Mouse (Mus musculus) right cerebral cortex, postnatal 4 days (tissue): ENCODE measurements at regions not wholly inside any gene's neighbourhood (a gene's known extent, or its start where the extent isn't known, plus 50 kb on each side); places are given as distances from the start of the nearest gene placed in this dataset.
A peak's percentile ranks its signal among the peaks of the same experiment; 100 is the strongest.

Experiments used
- DNase-seq: peaks from one replicate; pipeline ENCODE4 v3.0.0-alpha.2; 2022

DNA sequence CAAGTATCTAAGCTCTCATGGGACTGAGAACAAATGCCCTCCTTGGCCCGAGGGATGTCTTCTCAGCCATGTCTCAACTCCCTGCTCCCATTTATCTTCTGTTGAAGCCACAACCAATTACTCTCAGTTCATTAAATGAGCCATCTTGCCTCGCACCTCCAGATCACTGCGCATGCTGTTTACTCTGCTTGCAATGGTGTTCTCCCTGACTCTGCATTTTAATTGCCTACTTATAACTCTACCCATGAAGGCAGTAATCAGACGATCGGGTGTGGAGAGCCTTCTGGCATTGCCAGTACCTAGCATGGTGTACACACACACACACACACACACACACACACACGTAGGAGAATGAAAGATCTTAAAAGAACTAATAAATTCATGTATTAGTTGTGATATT lies 306.1 kb upstream of the Myt1l start:
- no peak for DNase-seq

DNA sequence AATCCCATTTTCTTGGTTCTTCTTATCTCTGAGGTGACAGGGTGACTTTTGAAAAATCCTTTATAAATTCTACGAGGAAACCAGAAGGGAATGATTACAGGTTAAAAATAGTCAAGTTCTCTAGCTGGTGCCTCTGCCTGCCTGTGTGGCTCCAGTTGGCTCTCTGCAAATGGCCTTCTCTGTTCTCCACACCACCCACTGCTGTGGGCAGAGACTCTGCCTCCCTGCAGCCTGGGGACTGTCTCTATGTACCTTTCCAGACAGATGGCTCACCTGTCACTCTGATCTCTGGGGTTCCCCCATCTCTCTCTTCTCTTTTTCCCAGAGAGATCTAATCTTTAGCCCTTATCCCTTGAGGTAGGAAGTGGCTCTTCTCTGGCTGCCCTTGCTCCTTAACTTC lies 302.2 kb upstream of the Myt1l start:
- DNase-seq = no peak

DNA sequence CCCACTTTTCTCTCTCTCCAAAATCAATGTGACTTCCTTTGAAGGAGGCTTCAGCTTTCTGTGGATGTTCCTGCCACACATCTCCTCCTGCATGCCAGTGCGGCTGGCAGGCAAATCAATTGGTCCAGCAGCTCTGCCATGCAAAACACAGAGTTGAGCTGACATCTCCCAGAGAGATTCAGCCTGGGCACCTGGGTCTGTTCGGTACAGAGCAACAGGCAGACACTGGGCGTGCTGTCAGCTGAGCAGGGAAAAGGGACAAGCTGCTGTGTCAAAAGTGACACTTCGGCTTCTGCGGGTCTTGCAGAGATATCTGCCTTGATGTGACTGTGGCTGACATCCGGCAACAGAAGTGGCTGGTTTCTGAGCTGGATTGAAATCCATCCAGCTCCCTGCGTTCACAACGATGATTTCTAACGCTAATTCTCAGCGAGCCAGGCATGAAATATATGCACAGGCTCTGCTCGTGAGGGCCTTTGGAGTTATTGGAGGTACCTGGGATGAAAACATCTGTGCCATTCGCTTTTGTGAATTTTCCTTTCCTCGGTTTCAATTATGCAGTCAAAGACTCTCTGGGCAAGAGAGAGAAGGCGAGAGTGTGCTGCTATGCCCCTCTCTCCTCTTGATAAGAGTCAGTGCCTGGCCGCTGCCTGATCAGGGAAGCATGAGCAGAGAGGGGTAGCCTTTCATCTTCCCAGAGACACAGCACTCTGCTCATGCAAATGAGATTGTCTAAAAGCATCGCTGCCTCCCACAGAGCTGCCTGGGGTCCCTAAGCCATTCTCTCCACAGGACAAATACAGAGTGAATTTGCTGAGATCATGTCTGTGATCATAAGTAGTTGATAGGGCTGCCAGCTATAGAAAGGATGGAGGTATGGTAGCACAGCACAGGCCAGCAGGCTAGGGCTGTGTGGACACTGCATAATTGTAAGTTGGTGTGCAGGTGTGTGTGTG lies 295.4 kb upstream of the Myt1l start:
- no peak for DNase-seq

DNA sequence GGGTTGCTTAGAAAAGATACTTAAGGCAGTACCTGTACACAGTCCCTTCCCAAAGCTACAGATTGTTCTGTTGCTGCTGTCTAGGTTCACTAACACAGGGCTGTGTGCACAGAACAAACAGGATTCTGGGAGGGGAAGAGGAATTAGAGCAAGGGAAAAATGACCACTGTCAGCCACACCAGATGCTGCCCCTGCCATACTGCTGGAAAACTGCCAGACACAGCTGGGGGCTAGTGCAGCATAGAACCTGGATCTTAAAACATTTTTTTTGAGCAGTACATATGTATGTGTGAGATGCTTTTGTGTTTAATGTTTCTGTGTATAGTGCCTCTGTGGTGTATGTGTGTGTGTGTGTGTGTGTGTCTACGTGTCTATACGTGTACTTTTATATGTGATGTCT lies 291.7 kb upstream of the Myt1l start:
- DNase-seq = no peak

DNA sequence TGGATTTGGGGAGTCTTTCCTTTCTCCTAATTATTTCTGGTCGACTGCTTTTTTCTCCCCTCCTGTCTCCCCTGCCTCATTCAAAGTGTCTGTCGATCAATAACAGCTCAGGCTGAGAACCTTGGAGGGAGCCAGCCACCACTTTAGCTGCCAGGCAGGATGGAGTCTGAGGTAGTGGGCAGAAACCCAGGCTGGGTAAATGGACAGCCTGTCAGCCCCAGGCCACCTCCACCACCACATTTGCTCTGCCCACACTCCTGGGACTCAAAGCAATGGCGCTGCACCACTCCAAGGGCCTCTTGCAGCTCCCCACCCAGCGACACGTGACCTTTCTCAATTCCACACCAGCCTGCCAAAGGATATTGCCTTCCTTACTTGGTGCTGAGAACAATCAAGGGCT lies 290.7 kb upstream of the Myt1l start:
- no peak for DNase-seq

DNA sequence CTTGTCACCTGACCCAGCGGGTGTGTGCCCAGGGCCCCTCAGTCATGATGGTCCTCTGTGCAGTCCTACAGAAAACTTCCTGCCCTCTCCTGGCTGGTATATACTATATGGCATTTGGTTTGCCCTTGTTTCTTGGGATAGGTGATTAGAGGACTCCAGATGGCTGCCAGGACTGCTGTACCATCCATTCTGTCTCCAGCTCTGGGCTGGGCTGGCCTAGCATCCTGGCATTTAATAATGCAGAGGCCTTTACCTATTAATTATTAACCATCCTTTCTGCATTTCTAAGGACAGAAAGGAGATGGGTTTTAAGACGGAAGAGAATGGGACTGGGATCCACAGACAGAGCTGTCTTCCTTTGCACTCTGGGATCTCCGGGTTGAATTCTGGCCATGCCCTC lies 288.7 kb upstream of the Myt1l start:
- no peak for DNase-seq

DNA sequence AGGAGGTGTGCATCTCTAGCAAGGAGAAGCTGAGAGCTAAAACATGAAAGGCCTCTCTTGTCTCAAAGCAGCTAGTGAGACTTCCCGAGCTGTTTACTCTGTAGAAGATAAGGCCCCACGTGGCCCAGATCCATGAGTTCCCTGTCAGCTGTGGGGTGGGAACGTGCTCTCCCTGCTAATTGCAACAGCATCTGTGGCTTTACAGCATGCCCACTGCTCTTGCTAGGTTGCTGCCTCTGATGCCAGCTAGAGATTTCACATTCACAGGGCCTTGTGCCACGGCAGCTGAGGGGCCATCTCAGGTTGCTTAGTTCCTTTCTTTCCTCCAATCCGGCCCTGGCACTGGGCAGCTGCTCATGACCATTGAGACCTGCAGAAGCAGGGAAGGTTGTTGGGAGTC lies 288.2 kb upstream of the Myt1l start:
- DNase-seq = peak; percentile 54

DNA sequence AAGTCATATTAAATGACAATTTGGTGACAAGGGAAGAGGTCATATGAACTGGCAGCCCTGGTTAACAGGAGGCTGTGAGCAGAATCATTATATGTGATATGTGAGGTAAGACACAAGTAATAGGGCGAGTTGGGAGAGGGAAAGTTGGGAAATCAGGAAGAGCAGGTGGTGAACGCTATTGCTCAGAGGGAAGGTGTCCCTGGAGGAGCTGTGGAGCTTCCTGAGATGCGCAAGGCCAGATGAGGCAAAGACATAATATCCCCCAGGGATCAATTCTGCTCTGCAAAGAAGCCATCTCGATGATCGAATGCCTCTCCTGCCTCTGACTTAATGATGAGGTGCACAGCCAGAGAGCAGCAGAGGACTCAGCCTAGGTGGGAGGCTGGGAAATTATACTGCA lies 285.1 kb upstream of the Myt1l start:
- DNase-seq = no peak

DNA sequence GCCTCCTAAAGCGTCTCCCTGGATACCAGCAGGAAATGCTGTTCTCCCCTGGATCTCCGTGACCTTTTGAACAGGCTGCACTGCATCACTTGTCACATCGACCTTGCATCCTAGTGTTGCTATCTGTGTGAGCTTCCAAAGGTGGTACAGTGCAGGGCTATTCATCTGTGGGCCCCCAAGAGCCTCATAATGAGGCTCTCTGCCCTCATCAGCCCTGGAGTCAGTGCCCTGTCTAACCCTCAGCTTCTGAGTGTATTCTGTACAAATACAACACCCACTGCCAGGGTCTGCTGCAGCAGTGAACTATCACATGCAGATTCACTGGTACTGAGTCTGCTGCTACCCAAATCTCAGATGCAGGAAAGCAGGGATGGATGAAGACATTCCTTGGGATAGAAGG lies 282.1 kb upstream of the Myt1l start:
- DNase-seq = no peak

DNA sequence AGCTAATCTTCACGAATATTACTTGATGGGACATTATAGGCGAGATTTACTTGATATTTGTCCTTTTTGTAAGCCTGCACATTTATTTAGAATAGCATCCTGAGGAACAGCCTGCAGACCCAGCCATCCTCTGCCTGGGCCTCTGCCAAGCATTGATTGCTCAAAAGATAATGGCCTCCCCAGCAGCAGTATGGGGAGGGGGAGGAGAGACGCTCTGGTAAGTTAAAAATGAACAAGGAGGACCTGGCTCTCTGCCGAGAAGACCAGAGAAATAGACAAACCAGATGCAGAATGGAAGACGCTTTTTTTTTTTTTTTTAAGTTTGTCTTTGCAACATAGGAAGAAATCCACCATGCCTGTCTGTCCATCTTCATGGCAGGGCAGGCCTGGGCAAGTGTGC lies 280.8 kb upstream of the Myt1l start:
- DNase-seq = peak; percentile 62

DNA sequence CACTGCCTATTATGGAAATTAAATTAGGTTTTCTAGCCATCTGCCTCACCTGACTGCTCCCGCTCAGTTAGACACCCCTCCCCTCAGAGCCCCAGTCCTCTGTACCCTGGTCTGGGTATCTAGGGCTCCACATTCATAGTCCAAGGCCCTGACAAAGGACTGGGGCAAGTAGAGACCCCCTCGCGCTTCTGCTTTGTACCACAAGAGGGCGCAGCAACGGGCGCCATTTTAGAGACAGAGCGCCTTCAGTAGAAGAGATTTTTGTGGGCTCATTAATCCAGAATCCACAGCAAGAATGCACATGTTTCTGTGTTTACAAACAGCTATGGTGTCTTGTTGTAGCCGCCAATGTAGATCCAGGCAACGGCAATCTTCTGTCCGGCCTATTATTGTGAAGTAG lies 279.7 kb upstream of the Myt1l start:
- DNase-seq = no peak

DNA sequence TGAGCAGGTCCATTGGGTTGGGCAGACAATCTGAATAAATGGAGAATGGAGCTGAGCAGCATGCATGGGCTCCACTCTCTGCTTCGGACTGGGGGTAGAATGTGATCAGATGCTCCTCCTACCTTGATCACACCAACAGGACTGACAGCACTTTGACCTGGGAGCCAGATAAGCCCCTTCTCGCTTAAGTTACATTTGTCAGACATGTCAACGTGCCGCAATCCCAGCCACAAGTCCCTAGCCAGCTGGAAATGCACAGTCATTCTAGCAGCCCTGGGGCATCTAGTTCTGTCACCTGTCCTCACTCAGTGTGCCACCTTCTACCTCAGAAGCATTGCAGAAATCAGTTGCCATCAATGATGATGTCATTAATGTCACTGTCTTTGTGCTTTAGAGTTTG lies 272.1 kb upstream of the Myt1l start:
- DNase-seq = no peak

DNA sequence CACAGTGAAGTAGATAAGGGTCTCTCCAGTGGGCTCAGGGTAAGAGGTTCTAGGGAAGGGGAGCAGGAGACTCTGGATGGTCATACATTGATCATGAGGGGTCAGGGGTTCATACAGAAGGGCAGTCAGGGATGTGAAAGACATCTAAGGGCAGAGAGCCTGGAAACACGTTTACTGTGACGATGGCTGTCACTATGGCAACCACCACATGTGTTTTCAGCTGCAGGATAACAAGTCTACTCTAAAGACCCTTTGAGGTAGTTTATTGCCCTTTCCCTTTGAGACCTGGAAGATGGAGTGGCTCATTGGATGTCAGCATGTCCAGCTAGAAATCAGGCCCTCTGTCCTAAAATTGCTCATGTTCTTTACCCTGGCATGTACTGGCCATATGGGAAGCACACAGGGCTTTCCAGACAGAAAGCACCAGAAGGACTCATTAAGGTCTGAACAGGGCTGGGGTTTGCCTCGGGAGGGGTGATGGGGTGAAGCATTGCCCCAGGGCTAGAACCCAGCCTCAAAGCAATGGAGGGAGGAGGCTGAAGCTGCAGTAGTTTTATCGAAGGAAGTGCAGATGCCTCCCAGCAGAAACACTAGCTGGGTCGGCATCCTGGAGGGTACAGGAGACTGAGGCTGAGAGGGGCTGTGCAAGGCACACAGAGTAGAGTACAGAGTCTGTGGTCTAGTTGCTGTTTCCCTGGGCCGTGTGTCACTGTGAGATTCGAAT lies 271.0 kb upstream of the Myt1l start:
- DNase-seq = no peak

DNA sequence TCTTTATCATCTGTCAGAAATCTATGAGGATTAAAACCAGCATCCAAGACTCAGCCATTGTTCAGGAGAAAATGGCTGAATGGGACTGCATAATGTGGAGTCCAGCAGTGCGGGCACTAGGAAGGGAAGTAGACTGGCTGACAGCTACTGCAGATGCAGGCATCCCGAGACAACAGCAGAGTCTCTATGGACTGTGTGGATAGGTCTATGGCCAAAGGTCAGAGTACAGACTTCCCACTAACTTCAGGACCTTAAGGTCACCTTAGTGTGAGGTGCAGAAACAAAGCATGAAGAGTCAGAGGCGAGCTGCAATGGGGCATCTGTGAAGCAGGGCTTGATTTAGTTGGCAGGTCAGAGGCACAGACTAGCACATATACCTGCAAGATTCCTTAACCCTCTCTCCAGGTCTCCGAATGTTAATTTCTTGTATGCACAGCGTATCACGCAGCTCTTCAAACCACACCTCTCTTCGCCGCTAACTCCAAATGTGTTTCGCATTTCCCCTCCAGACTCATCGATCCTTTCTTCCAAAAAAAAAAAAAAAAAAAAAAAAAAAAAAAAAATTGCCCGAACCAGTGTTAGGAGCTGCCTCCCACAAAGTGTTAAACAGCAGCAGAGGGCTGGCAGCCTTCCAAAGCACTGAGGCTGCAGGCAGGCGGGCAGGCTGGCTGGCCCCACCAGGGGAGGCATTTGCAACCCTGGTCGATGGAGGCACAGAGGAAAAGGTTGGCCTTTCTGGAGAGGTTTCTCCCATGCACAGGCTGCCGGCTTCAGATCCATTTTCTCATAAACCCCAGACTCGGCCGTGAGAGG lies 270.2 kb upstream of the Myt1l start:
- peak; percentile 73 for DNase-seq

DNA sequence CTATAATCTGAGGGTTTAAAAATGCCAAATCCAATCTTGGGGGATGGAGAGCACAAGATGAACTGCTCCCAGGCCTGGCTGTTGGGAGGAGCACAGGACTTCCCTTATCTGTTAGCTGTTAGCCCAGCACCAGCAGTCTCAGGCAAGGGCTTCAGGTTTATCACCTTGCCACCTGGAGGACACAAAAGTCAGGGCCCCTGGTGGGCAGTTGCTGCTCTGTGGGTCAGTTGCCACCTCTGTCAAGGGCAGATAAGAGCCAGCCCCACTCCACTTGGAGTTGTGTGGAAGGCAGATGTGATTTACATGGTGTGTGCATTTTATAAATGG lies 269.7 kb upstream of the Myt1l start:
- DNase-seq = no peak

DNA sequence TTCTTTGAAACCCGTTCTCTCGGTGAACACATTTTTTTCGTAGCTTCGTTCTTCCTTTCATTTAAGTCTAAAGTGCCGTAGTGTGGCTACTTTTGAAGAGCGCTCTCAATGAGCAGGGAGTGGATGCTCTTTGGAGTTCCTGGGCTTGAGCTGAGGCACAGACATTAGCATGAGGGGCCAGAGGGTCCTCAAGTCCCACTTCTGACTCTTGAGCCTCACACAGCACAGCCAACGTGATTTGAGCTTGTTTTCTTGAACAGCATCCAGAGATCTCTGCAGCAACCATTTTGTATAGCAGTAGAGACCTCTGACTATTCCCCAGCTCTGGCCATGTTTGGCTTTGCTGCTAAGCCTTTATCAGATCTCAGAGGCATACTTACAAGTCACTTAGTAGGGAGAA lies 269.2 kb upstream of the Myt1l start:
- no peak for DNase-seq

DNA sequence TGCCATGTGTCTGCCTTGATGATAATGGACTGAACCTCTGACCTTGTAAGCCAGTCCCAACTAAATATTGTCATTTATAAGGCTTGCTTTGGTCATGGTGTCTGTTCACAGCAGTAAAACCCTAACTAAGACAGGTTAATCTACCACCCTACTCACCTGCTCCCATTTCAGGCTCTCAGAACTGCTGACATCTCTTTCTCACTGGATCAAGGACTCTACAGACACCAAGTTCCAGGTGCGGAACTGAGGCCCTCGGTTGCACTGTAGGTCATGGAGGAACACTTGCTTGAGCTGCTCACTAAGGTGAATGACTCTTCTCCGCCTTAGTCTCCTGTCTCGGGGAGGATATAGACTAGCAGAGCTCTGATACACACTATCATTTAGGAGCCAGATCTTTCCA lies 254.0 kb upstream of the Myt1l start:
- no peak for DNase-seq

DNA sequence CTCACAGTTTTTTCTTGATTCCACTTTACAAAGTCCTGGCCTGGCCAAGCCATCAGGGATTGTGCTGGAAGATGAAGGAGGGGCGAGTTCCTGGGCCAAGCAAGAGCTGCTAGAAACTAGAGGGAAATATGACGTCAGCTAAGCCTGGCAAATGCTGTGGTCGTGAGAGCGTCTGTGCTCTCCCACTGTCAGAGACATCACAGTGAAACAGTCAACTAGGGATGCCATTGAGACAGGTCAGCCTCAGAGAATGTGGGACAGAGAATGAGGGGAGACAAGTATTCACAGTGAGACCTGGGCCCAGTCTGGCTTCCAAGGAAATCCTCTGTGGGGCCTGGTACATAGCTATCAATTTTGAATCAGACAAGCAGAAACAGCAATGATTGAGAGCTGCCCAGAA lies 252.5 kb upstream of the Myt1l start:
- no peak for DNase-seq

DNA sequence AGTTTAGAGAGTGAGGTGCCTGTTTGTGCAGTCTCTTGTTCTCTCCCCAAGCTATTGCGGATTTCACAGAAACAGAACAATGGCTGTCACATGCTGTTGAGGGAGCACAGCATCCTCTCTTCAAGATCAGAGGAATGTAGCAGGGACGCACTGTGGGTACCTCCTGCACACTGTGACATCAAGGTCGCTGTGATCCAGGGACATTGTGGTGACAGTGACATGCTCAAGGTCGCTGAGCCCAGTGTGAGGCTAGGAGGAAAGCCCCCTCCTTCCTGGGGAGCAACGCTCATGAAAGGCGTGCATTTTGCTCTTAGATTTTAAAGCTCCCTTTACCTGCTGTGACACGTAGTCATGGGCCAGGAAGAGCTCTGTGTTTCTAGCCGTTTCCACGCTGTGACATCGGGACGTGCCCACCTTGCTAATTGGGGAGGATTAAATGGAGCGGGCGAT lies 248.5 kb upstream of the Myt1l start:
- DNase-seq = no peak

DNA sequence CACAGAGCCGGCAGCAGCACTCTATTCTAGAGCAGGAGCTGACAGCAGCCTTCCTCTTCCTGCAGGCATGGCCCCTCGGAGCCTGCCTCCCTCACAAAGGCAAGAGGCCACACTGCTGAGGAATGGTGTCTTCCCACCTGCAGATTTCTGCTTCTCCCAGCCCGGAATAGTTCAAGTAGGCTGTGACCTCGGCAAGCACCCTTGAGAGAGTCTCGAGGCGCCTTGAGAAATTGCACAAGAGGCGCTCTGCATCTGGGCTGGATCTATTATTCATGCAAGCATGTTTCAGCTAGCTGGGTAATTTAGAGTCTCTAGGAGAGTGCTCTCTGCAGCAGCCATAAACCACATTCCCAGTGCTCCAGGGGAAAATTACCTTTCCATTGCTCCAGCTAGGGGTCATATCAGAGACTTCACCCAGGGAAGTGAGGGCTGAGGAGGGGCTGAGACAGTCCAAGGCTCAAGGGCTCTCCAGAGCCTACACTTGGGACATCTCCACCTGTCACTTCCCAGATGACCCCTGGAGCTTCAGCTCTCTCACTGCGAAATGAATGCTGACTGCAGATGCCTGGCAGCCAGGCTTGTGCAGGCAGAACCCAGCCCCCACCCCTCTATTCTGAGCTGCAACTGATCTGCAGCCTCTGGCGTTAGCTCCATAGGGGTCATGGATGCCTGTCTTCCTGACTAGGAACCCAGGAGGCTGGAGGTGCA lies 247.9 kb upstream of the Myt1l start:
- peak; percentile 46 for DNase-seq

DNA sequence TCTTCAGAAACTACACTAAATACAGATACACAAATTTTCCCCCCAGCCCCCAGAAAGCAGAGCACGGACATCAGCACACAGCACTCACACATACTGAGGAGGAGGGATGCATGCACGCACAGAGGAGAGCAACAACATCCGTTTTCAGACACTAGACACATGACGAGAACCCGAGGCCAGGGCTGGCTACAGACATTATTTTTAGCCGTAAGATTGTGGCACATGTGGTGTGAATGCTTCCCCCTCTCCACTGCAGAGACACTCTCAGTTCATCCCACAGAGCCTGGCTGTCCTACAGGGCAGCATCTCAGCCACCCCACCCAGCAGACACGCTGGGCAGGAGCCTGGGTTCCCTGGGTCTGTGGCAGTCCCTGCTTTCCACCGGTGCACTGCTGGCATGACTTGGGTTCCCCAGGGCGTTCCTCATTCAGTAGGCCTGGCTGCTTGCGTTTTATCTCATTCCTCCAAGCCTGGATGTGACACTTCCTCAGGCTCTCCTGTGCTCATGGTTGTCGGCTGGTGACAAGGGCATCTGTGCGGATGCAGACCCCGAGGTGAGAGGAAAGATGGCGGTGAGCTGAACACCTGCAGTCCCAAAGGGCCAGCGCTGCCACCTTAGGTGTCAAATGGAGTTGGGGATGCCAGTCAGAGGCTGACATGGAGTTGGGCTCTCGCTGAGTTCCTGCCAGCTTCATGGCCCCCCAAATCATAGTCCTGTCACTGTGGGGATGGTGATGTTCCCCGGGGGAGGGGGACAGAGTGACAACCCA lies 247.1 kb upstream of the Myt1l start:
- DNase-seq = no peak

DNA sequence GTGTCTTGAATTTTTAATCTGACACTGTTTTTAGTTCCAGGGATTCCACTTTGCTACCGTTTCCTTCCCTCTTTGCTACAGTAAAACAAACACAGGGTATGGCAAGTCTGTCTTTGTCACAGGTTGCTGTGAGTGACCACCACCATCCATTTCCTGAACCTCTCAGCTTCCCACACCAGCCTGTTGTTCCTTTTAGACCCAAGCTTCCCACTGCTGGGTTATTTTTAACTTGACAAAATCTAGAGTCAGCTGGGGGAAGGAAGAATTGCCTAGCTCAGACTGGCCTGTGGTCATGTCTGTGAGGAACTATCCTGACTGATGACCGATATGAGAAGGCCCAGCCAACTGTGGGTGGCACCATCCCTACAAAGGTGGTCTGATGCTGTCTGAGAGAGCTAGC lies 239.4 kb upstream of the Myt1l start:
- no peak for DNase-seq
